Mouse (Mus musculus) B cell, adult 2 months (primary cell): ENCODE data around the gene Ppp1r14b.
A peak's percentile ranks its signal among the peaks of the same experiment; 100 is the strongest.

ENCODE experiments used
- DNase-seq, 2 experiments: peaks; one replicate each; pipeline ENCODE4 v3.0.0; 2022

Ppp1r14b gene

DNA sequence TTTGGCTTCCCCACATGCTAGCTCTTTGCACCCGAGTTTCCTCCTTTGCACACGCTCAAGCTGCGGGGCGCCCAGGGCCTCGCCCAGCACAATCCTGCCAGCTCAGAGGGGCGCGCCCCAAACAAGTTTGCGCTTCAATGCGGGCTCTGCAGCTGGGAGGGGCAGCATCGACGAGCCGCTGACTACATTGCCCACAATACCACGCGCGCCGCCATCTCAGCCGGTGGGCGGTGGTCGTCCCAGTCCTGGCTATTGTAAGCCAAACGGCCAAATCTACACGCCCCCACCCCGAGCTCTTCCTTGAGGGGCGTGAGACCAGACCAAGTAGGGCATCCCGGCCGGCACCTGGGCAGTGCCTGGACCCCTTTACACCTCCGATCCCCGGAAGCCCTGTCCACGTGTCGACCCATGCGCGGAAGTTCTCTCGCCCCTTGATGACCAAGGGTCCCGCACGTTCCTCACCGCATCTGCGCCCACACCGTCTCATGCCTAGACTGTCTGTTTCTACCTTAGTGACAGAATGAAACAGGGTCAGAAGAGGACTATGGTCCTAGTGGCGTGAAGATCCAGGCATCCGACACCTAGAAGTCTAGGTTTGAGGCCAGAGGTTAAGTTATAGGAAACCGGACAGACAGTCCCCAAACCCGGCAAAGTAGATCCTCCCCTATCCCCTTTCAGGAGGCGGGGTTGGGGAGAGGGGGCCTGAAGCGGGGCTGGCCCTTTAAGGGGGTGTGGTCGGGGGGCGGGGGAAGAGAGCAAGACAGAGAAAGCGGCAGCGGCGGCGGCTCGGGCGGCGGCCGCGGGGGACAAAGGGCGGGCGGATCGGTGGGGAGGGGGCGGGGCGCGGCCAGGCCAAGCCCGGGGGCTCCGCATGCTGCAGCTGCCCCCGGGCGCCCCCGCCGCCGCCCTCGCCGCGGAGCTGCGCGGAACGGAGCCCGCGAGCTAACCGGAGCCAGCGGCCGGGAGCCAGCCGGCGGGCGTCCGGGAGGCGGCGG, at the start of gene Ppp1r14b:
Gene Ppp1r14b, plus strand, starts transcription at position 758 of the 995 bp plus-strand sequence.
- DNase-seq: peak; percentile 78 to 80

GRCm38 (mm10) chr19:6925307-6925573, 49.5 kb upstream of the Ppp1r14b start, which contains the start of gene Catsperz:
Gene Catsperz, minus strand, starts transcription at chr19:6925380.
- DNase-seq: no peak

DNA sequence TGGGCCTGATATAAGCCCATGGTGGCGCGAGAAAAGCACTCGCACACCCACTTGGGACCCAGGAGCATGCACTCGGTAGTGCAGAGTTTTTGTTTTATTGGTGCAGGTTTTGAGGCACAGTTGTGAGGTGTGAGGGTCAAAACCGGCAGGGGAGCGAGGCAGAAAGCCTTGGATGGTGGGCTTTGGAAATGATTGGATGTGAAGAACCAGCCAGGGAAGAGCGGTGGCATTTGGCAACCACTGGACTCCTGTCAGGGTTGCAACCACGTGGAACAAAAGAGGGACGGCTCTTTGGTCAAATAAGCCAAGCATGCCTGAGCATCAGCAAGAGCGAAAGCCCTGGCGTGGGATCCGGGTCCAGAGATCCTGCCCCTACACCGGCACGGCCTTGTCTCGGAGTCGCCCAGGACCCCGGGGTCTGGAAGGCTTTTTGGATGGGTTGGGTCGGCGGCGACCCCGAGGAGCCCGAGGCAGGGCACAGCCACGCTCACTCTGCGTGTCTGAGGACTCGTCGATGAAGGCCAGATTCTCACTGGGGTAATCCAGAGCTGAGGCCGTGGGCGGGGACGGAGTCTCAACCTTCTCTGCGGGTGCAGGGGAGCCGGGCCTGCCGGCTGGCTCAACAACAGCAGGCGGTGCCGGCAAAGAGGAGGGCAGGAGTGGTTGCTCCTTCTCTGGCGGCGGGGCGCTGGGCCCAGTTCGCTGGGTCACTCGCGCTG, 49.0 kb upstream of the Ppp1r14b start:
- no peak for DNase-seq

DNA sequence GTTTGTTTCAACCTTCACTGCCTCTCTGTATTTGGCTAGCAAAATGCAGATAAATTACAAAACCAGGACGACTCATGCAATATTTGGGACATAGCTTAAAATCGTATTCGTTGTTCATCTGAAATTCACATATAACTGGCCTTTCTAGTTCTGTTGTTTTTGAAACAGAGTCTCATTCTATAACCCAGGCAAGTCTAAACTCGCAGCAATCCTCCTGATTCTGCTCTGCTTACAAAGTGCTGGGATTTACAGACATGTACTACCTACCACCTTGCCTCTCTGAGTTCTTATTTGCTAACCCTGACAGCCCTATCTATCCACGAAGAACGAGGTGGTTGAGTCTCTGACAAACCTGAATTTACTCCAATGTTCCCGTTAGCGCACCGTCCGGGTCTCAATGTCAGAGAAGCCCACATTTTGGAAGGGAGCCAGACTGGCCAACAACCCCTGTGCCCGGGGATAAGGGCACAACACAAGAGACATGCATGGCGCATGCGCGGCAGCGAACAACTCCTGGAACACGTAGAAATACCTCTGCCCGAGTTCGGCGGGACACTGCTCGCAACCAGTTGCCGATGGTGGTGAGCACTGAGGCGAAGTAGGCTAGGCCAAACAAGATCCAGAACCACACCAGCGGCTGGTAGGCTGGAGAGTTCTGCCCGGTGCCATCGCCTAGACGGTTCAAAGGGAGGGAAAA, 48.1 kb upstream of the Ppp1r14b start:
- DNase-seq: peak in 1 of 2 experiments; percentile 36

DNA sequence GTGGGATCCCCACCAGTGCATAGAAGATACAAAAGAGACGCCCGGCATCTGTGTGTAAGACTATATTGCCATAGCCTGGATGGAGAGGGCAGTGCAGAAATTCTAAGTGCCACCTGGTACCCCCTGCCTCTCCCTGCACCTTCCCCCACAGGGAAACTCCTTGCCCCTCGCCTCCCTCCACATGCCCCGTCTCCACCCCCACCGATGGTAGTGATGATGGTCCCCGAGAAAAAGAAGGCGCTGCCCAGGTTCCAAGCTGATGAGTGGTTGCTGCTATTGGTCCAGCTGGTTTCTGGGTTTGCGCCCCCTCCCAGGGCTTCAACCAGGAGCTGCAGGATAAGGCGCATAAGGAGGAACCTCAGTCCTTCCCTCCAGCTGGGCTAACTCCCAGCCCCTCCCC, 46.7 kb upstream of the Ppp1r14b start:
- DNase-seq: no peak

GRCm38 (mm10) chr19:6931002-6931401, 43.8 kb upstream of the Ppp1r14b start:
- DNase-seq: no peak

DNA sequence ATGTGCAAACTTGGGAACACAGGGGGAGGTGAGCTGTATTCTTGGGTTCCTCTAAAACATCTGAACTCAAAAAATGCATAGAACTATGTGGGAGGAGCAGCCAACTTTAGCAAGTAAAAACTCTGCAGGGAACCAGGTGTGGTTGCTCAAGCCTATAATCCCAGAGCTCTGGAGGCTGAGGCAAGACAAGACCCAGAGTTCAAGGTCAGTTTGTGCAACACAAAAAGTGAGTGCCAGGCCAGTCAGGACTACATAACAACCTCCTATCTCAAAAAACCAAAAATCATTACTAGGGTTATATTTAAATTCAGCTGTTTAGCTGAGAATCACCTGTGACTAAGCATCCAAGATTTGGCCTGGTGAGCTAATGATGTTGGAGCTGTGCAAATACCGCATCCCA, 42.8 kb upstream of the Ppp1r14b start:
- DNase-seq: no peak

- no peak for DNase-seq
These were observed 41.7 kb upstream of the Ppp1r14b start for GRCm38 (mm10) chr19:6933102-6933435.

- peak; percentile 57 to 62 for DNase-seq
These were observed 41.2 kb upstream of the Ppp1r14b start for GRCm38 (mm10) chr19:6933436-6934194.

GRCm38 (mm10) chr19:6934195-6934977, 40.4 kb upstream of the Ppp1r14b start, which contains the start of gene Kcnk4:
Gene Kcnk4, minus strand, starts transcription at chr19:6934515.
- no peak for DNase-seq

DNA sequence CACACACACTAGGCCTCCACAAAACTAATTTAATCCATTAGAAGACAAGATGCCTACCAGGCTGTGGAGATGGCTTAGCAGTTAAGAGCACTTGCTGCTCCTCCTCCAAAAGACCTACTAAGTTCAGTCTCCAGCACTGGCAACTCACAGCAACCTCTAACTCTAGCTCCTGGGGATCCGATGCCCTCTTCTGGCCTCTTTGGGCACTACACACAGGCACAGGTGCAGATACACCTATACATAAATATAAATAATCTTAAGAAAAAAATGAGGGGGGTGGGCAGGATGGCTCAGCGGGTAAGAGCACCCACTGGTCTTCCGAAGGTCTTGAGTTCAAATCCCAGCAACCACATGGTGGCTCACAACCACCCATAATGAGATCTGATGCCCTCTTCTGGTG, 38.5 kb upstream of the Ppp1r14b start:
- DNase-seq: peak; percentile 70

DNA sequence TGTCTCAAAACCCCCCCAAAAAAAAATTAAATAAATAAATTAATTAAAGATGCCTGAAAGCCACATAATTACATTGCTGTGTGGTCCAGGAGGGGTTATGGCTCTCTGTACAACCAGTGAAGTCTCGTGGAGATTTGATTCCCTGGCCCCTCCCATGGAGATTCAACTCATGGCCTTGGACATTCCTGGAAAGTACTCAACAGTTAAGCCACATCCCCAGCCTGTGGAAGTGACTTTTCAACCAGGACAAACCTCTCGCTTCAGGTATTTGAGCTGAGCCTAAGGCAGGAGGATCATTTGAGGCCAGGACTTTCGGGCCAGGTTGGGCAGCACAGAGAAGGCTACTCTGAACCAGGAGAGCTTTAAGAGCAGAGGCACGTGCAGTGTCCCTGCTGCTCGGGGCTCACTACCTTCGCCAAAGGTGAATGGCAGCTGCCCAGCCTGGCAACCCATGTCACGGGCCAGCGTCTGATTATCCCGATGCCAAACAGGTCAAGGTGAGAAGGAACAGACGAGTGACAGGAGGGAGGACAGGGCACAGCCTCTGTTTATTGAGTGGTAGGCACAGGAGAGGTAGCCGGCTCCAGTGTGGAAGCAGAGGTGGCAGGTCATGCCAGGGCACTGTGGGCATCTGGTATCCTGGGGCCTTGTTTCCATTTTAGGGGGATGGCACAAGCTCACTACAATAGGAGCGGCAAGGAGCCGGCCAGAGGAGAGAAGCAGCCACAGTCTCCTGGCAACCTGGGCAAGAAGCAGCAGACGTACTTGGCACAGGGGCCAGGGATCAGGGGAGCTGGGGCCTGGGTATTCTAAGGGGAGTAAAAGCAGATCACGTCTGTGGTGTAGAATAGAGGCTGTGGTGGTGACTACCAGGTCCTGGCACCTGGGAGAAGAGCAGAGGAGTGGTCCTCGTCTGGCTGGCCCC, 37.0 kb upstream of the Ppp1r14b start:
- DNase-seq: no peak

GRCm38 (mm10) chr19:6939106-6940002, 35.4 kb upstream of the Ppp1r14b start:
- DNase-seq: no peak

- no peak for DNase-seq
These were observed 34.1 kb upstream of the Ppp1r14b start for GRCm38 (mm10) chr19:6940396-6941351.

GRCm38 (mm10) chr19:6941372-6942248, 33.2 kb upstream of the Ppp1r14b start, which contains the start of gene Bad:
Gene Bad, plus strand, starts transcription at chr19:6941861.
- peak; percentile 96 to 98 for DNase-seq

DNA sequence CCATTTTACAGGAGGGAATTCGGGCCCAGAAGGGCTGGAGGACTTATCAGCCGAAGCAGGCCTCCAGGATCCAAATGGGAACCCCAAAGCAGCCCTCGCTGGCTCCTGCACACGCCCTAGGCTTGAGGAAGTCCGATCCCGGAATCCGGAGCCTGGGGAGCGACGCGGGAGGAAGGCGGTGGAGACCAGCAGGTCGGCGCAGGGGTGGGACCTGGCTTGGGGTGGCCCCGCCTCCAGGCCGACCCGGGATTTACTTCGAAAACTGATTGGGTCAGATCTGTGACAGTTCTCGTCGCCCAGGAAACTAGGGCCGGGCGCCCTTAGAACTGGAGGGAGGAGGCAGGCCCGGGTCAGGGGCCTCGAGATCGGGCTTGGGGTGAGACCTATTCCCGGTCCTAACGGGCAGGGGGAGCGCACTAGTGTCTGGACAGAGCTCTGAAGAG, 32.5 kb upstream of the Ppp1r14b start, which contains the start of gene Gpr137:
Gene Gpr137, minus strand, starts transcription at position 232 of the 443 bp plus-strand sequence.
- DNase-seq: peak; percentile 90 to 91

- no peak for DNase-seq
These were observed 32.0 kb upstream of the Ppp1r14b start for GRCm38 (mm10) chr19:6942764-6943163.
